Mouse (Mus musculus) midbrain, embryonic 11.5 days (tissue): ENCODE measurements at regions not wholly inside any gene's neighbourhood (a gene's known extent, or its start where the extent isn't known, plus 50 kb on each side); places are given as distances from the start of the nearest gene placed in this dataset.
A peak's percentile ranks its signal among the peaks of the same experiment; 100 is the strongest.
"Not testable (repeated sequence)": the region's sequence is repeated elsewhere in the genome, so short reads cannot be mapped to it uniquely, and the experiment has no call there.

Experiments used
- ATAC-seq: fragments of 200-750 bp; cut with Nextera tagmentation; 2 replicates; pipeline ENCODE4 v1.8.0; 2017; ENCODE audit warnings: moderate TSS enrichment, moderate library complexity; ENCODE audit not compliant: low FRiP score
- DNase-seq: peaks from one replicate; pipeline ENCODE4 v3.0.0; 2015; ENCODE audit warnings: low spot score; ENCODE audit errors: missing footprints
- H3K27ac ChIP-seq: fragments of 300-500 bp; sonication (generic); 2 replicates; pipeline ENCODE4 v1.5.1; 2014; ENCODE audit warnings: low read depth, low read length
- H3K27me3 ChIP-seq: fragments of 300-500 bp; sonication (generic); 2 replicates; pipeline ENCODE4 v1.6.1; 2014; ENCODE audit warnings: mild to moderate bottlenecking, low read length, moderate library complexity, mixed read lengths; ENCODE audit not compliant: control insufficient read depth, insufficient read depth
- H3K36me3 ChIP-seq: fragments of 300-500 bp; sonication (generic); 2 replicates; pipeline ENCODE4 v1.6.1; 2014; ENCODE audit warnings: mild to moderate bottlenecking, low read length, moderate library complexity, mixed read lengths; ENCODE audit not compliant: control insufficient read depth, insufficient read depth
- H3K4me1 ChIP-seq: fragments of 300-500 bp; sonication (generic); 2 replicates; pipeline ENCODE4 v1.6.1; 2014; ENCODE audit warnings: low read length; ENCODE audit not compliant: control insufficient read depth, insufficient read depth
- H3K4me2 ChIP-seq: fragments of 300-500 bp; sonication (generic); 2 replicates; pipeline ENCODE4 v1.6.1; 2014; ENCODE audit warnings: mild to moderate bottlenecking, moderate library complexity
- H3K4me3 ChIP-seq: fragments of 300-500 bp; sonication (generic); 2 replicates; pipeline ENCODE4 v1.5.1; 2014; ENCODE audit warnings: low read depth, low read length
- H3K9ac ChIP-seq: fragments of 300-500 bp; sonication (generic); 2 replicates; pipeline ENCODE4 v1.6.1; 2014; ENCODE audit warnings: low read length
- H3K9me3 ChIP-seq: fragments of 300-500 bp; sonication (generic); 2 replicates; pipeline ENCODE4 v1.6.1; 2016; ENCODE audit warnings: low read length; ENCODE audit not compliant: control insufficient read depth
- WGBS: fragments of 180-500 bp; shearing (Covaris S2); extraction: QIAGEN DNeasy Blood & Tissue Kit; methylation state at CpG from one replicate; pipeline ENCODE4 v1.1.7; 2014; 5-methylcytosine and 5-hydroxymethylcytosine counted together

- no peak overlapping the region for H3K9ac ChIP-seq
- no peaks in the 10 kb centered on the region for H3K36me3 ChIP-seq
- H3K27me3 ChIP-seq: no peaks in the 10 kb centered on the region
- H3K9me3 ChIP-seq: no peaks in the 10 kb centered on the region
- H3K27ac ChIP-seq: no peak overlapping the region
- DNase-seq (no peak), ATAC-seq (no peak)
- H3K4me3 ChIP-seq: no peak overlapping the region
- H3K4me1 ChIP-seq: peaks cover 10% of the 10 kb centered on the region
- H3K4me2 ChIP-seq: no peak overlapping the region
- WGBS: 87% methylated on average over 9 of the region's 9 CpGs
These were observed 86.3 kb upstream of the Dyrk2 start for GRCm38 (mm10) chr10:118956352-118956751.

- no peaks in the 10 kb centered on the region for H3K36me3 ChIP-seq
- H3K4me1 ChIP-seq: no peaks in the 10 kb centered on the region
- H3K27me3 ChIP-seq: no peaks in the 10 kb centered on the region
- ATAC-seq (no peak), DNase-seq (no peak)
- no peak overlapping the region for H3K9ac ChIP-seq
- no peak overlapping the region for H3K4me2 ChIP-seq
- H3K9me3 ChIP-seq: no peaks in the 10 kb centered on the region
- 86% methylated on average over 6 of the region's 6 CpGs for WGBS
- no peak overlapping the region for H3K4me3 ChIP-seq
- no peak overlapping the region for H3K27ac ChIP-seq
These were observed 83.4 kb upstream of the Dyrk2 start for GRCm38 (mm10) chr10:118953440-118953839.

GRCm38 (mm10) chr10:118952756-118953155 lies 82.7 kb upstream of the Dyrk2 start:
- Histone ChIP-seq H3K27me3 (no peaks in the 10 kb centered on the region), H3K4me3 (no peak overlapping the region), H3K9ac (no peak overlapping the region), H3K4me2 (no peak overlapping the region), H3K9me3 (no peaks in the 10 kb centered on the region), H3K4me1 (no peaks in the 10 kb centered on the region), H3K27ac (no peak overlapping the region), H3K36me3 (no peaks in the 10 kb centered on the region)
- 87% methylated on average over 9 of the region's 9 CpGs for WGBS
- ATAC-seq: no peak
- no peak for DNase-seq

- Histone ChIP-seq H3K4me1 (no peaks in the 10 kb centered on the region), H3K4me2 (no peak overlapping the region), H3K9me3 (no peaks in the 10 kb centered on the region), H3K27me3 (no peaks in the 10 kb centered on the region), H3K36me3 (no peaks in the 10 kb centered on the region), H3K27ac (no peak overlapping the region), H3K9ac (no peak overlapping the region), H3K4me3 (no peak overlapping the region)
- ATAC-seq: no peak
- 91% methylated on average over 6 of the region's 6 CpGs for WGBS
- no peak for DNase-seq
These were observed 77.7 kb upstream of the Dyrk2 start for GRCm38 (mm10) chr10:118947724-118948123.

GRCm38 (mm10) chr10:118947016-118947674 lies 77.1 kb upstream of the Dyrk2 start:
- WGBS: 81% methylated on average over 9 of the region's 9 CpGs
- Histone ChIP-seq H3K27ac (no peak overlapping the region), H3K4me2 (no peak overlapping the region), H3K27me3 (no peaks in the 10 kb centered on the region), H3K9ac (no peak overlapping the region), H3K4me3 (no peak overlapping the region), H3K36me3 (no peaks in the 10 kb centered on the region), H3K4me1 (no peaks in the 10 kb centered on the region), H3K9me3 (no peaks in the 10 kb centered on the region)
- no peak for DNase-seq
- ATAC-seq: no peak

- WGBS: 90% methylated on average over 12 of the region's 12 CpGs
- no peak overlapping the region for H3K4me2 ChIP-seq
- no peak overlapping the region for H3K4me3 ChIP-seq
- H3K27ac ChIP-seq: no peak overlapping the region
- H3K9ac ChIP-seq: no peak overlapping the region
- H3K4me1 ChIP-seq: no peaks in the 10 kb centered on the region
- no peaks in the 10 kb centered on the region for H3K36me3 ChIP-seq
- ATAC-seq: no peak
- no peak for DNase-seq
- no peaks in the 10 kb centered on the region for H3K27me3 ChIP-seq
- H3K9me3 ChIP-seq: no peaks in the 10 kb centered on the region
These were observed 57.3 kb upstream of the Dyrk2 start for GRCm38 (mm10) chr10:118927316-118927715.

GRCm38 (mm10) chr10:118923473-118924185 lies 53.6 kb upstream of the Dyrk2 start:
- no peak overlapping the region for H3K9ac ChIP-seq
- 75% methylated on average over 15 of the region's 15 CpGs for WGBS
- H3K27me3 ChIP-seq: no peaks in the 10 kb centered on the region
- H3K4me3 ChIP-seq: no peak overlapping the region
- ATAC-seq (no peak), DNase-seq (no peak)
- H3K4me2 ChIP-seq: no peak overlapping the region
- no peaks in the 10 kb centered on the region for H3K9me3 ChIP-seq
- H3K4me1 ChIP-seq: no peaks in the 10 kb centered on the region
- H3K27ac ChIP-seq: no peak overlapping the region
- H3K36me3 ChIP-seq: no peaks in the 10 kb centered on the region

GRCm38 (mm10) chr10:118922120-118922519 lies 52.1 kb upstream of the Dyrk2 start:
- H3K4me1 ChIP-seq, H3K27me3 ChIP-seq, H3K27ac ChIP-seq, H3K4me3 ChIP-seq, H3K36me3 ChIP-seq, H3K4me2 ChIP-seq, H3K9ac ChIP-seq, ATAC-seq, H3K9me3 ChIP-seq: not testable (repeated sequence)
- peak; percentile 14 for DNase-seq
